Mouse (Mus musculus): Measurements from ENCODE around the gene Lix1.

The Lix1 gene

GRCm38 (mm10) chr17:17402222-17403004 is at the start of gene Lix1:
TSS of gene Lix1 (plus strand) at chr17:17402672.
- DNase-seq, result no peak

- DNase-seq, result no peak
These were observed 28.9 kb upstream of the Lix1 start for GRCm38 (mm10) chr17:17373550-17373917.

GRCm38 (mm10) chr17:17373918-17374910 is 28.3 kb upstream of the Lix1 start, which contains the start of gene Riok2:
TSS of gene Riok2 (plus strand) at chr17:17374309.
- DNase-seq, result peak; percentile 94

- no peak for DNase-seq
These were observed 26.9 kb upstream of the Lix1 start for GRCm38 (mm10) chr17:17375581-17375980.

GRCm38 (mm10) chr17:17383703-17384102 is 18.8 kb upstream of the Lix1 start:
- DNase-seq, result no peak

- DNase-seq, result no peak
These were observed 18.0 kb upstream of the Lix1 start for GRCm38 (mm10) chr17:17384502-17384901.

- no peak for DNase-seq
These were observed 16.4 kb upstream of the Lix1 start for GRCm38 (mm10) chr17:17386117-17386516.

- DNase-seq, result no peak
These were observed 10.6 kb upstream of the Lix1 start for GRCm38 (mm10) chr17:17391823-17392222.

- peak; percentile 10 for DNase-seq
These were observed 9.6 kb upstream of the Lix1 start for GRCm38 (mm10) chr17:17392863-17393262.

GRCm38 (mm10) chr17:17393300-17393699 is 9.2 kb upstream of the Lix1 start:
- DNase-seq, result no peak

- DNase-seq, result peak; percentile 75
These were observed 8.1 kb upstream of the Lix1 start for GRCm38 (mm10) chr17:17394336-17394735.

- no peak for DNase-seq
These were observed 5.6 kb upstream of the Lix1 start for GRCm38 (mm10) chr17:17396869-17397268.

- no peak for DNase-seq
These were observed 3.8 kb upstream of the Lix1 start for GRCm38 (mm10) chr17:17398664-17399063.

- DNase-seq, result no peak
These were observed 566 bp downstream of the Lix1 start for GRCm38 (mm10) chr17:17403038-17403437.

- no peak for DNase-seq
These were observed 1.2 kb downstream of the Lix1 start for GRCm38 (mm10) chr17:17403578-17404112.

GRCm38 (mm10) chr17:17404811-17405544 is 2.5 kb downstream of the Lix1 start:
- DNase-seq, result no peak

- DNase-seq, result no peak
These were observed 3.1 kb downstream of the Lix1 start for GRCm38 (mm10) chr17:17405606-17406005.

GRCm38 (mm10) chr17:17408137-17408536 is 5.7 kb downstream of the Lix1 start:
- no peak for DNase-seq

GRCm38 (mm10) chr17:17408720-17409478 is 6.4 kb downstream of the Lix1 start:
- no peak for DNase-seq

- no peak for DNase-seq
These were observed 7.1 kb downstream of the Lix1 start for GRCm38 (mm10) chr17:17409601-17410000.

- no peak for DNase-seq
These were observed 9.0 kb downstream of the Lix1 start for GRCm38 (mm10) chr17:17411443-17411842.

GRCm38 (mm10) chr17:17412176-17412575 is 9.7 kb downstream of the Lix1 start:
- no peak for DNase-seq
